Mouse (Mus musculus) spleen, adult 2 months (tissue): ENCODE data around the gene Il34.

ENCODE experiments used
- CTCF ChIP-seq: fragments of 200-500 bp; IDR thresholded peaks from 2 replicates; pipeline ENCODE4 v1.5.1; 2011; ENCODE audit warnings: mild to moderate bottlenecking, inconsistent platforms; ENCODE audit not compliant: insufficient read depth, insufficient read length, insufficient replicate concordance; ENCODE audit errors: extremely low read depth
- POLR2A ChIP-seq: fragments of 200-500 bp; IDR thresholded peaks from 2 replicates; pipeline ENCODE4 v1.6.1; 2011; ENCODE audit warnings: low read depth, low read length, inconsistent platforms

DNA sequence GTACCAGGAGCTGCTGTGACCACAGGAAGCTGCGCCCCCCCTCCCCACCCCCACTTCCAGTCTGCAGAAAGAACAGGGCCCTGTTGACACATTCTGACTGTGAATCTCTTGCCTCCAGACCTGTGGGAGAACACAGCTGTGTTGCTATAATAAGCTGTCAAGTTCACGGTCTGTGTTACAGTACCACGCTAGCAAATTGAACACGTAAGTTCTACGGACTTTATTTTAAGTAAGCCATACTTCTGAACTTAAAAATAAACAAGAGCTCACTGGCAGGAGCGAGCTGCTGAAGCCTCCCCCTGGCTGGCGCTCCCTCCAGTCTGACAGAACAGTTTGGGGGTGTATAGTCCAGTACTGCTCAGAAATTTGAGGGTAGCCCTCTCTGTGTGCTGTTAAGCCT is 33.3 kb downstream of the Il34 start:
- no peak for TF ChIP-seq CTCF
- no peak for TF ChIP-seq POLR2A
